Mouse (Mus musculus): ENCODE measurements around the gene Cdon. TPM values are rescaled to one million over a fixed set of nuclear protein-coding genes. Genes with fewer than 3 reads are reported as not detected.
A peak's percentile ranks its signal among the peaks of the same experiment; 100 is the strongest.

The Cdon gene
- total and polyA plus RNA-seq, 3 experiments, result 6.0 to 10.2 (median 9.7) TPM

GRCm38 (mm10) chr9:35400398-35400797, 20.5 kb upstream of the Cdon start:
- Histone ChIP-seq H3K4me3 (no peak overlapping the region; the same call in 1 of the 2 replicates), H3K27ac (no peak overlapping the region), H3K9ac (ENCODE audit: low read depth, low read length) (no peak overlapping the region), H3K79me2 (replicated peaks; ENCODE audit: control insufficient read depth, insufficient read depth, low read length) (no peaks in the 10 kb centered on the region), H3K27me3 (ENCODE audit: control insufficient read depth, insufficient read depth, low read length) (no peaks in the 10 kb centered on the region), H3K36me3 (ENCODE audit: control insufficient read depth, insufficient read depth, low read length) (no peaks in the 10 kb centered on the region), H3K4me1 (ENCODE audit: control insufficient read depth, insufficient read depth, low read length) (no peaks in the 10 kb centered on the region)
- WGBS, result 9% methylated on average over 7 of the region's 7 CpGs
- no peak for TF ChIP-seq EP300 (IDR thresholded peaks at IDR 0.05; ENCODE audit: insufficient read depth, low read depth, low read length)
- TF ChIP-seq CTCF (IDR thresholded peaks at IDR 0.05), result no peak
- no peak for TF ChIP-seq POLR2A (IDR thresholded peaks at IDR 0.05; ENCODE audit: insufficient read depth, low read depth, low read length)
- intact Hi-C loops (cut with DNase I), result no loop called here
- DNase-seq, result peak in 1 of 2 experiments; percentile 38

- no peak overlapping the region for H3K27ac ChIP-seq
- intact Hi-C loops (cut with DNase I), result no loop called here
- no peaks in the 10 kb centered on the region for H3K27me3 ChIP-seq (ENCODE audit: control insufficient read depth, insufficient read depth, low read length)
- H3K4me1 ChIP-seq (ENCODE audit: control insufficient read depth, insufficient read depth, low read length), result no peaks in the 10 kb centered on the region
- H3K4me3 ChIP-seq, result no peak overlapping the region
- H3K9ac ChIP-seq (ENCODE audit: low read depth, low read length), result no peak overlapping the region
- no peak for DNase-seq
- no peaks in the 10 kb centered on the region for H3K36me3 ChIP-seq (ENCODE audit: control insufficient read depth, insufficient read depth, low read length)
- TF ChIP-seq POLR2A (IDR thresholded peaks at IDR 0.05; ENCODE audit: insufficient read depth, low read depth, low read length), result no peak
- TF ChIP-seq EP300 (IDR thresholded peaks at IDR 0.05; ENCODE audit: insufficient read depth, low read depth, low read length), result no peak
- no peak for TF ChIP-seq CTCF (IDR thresholded peaks at IDR 0.05)
- 17% methylated on average over 9 of the region's 9 CpGs for WGBS
- no peaks in the 10 kb centered on the region for H3K79me2 ChIP-seq (replicated peaks; ENCODE audit: control insufficient read depth, insufficient read depth, low read length)
These were observed 20.1 kb upstream of the Cdon start for GRCm38 (mm10) chr9:35400831-35401230.

DNA sequence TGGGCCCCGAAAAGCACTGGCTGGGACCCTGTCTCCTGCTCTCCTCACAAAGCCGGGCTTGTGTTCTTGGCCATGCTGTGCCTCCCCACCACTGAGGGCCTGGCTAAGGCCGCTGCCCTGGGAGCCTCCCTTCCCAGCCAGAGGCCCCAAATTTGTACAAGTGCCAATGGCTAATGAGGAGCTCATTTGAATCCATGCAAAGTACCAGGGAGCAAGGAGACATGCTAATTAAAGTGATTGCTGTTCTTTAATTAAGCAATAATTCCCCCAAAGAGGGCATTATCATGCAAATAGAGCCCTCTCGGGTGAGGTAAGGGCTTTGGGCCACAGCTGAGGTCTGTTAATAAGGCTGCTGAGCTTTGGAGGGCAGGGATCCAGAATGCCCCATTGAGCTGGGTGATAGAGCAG, 18.3 kb upstream of the Cdon start:
- no peaks in the 10 kb centered on the region for H3K36me3 ChIP-seq (ENCODE audit: control insufficient read depth, insufficient read depth, low read length)
- no peaks in the 10 kb centered on the region for H3K27me3 ChIP-seq (ENCODE audit: control insufficient read depth, insufficient read depth, low read length)
- TF ChIP-seq POLR2A (IDR thresholded peaks at IDR 0.05; ENCODE audit: insufficient read depth, low read depth, low read length) (no peak), EP300 (IDR thresholded peaks at IDR 0.05; ENCODE audit: insufficient read depth, low read depth, low read length) (no peak), CTCF (IDR thresholded peaks at IDR 0.05) (no peak)
- no peak for DNase-seq
- H3K9ac ChIP-seq (ENCODE audit: low read depth, low read length), result no peak overlapping the region
- 81% methylated on average over 4 of the region's 4 CpGs for WGBS
- no peaks in the 10 kb centered on the region for H3K79me2 ChIP-seq (replicated peaks; ENCODE audit: control insufficient read depth, insufficient read depth, low read length)
- no peak overlapping the region for H3K27ac ChIP-seq
- intact Hi-C loops (cut with DNase I), result no loop called here
- no peak overlapping the region for H3K4me3 ChIP-seq
- H3K4me1 ChIP-seq (ENCODE audit: control insufficient read depth, insufficient read depth, low read length), result no peaks in the 10 kb centered on the region

DNA sequence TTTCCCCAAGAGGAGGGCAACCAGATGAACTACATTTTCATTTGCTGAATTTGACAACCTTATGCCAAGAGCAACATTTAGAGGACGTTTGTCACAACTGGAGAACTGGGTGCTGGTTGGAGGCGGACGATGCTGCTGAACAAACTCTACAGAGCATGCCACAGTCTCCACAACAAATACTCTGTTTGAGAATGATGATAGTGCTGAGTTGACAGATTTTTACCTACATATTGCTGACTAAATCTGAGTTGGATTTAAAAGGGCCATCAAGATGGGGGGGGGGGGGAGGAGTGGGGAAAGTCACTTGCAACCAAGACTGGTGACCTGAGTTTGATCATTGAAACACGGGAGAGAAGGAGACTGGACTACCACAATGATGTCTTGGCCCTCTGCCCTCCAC, 17.4 kb upstream of the Cdon start:
- Histone ChIP-seq H3K36me3 (ENCODE audit: control insufficient read depth, insufficient read depth, low read length) (no peaks in the 10 kb centered on the region), H3K4me3 (no peak overlapping the region), H3K27ac (no peak overlapping the region), H3K27me3 (ENCODE audit: control insufficient read depth, insufficient read depth, low read length) (no peaks in the 10 kb centered on the region), H3K79me2 (replicated peaks; ENCODE audit: control insufficient read depth, insufficient read depth, low read length) (no peaks in the 10 kb centered on the region), H3K4me1 (ENCODE audit: control insufficient read depth, insufficient read depth, low read length) (no peaks in the 10 kb centered on the region), H3K9ac (ENCODE audit: low read depth, low read length) (no peak overlapping the region)
- 75% methylated on average over 4 of the region's 4 CpGs for WGBS
- TF ChIP-seq CTCF (IDR thresholded peaks at IDR 0.05), result no peak
- no peak for TF ChIP-seq EP300 (IDR thresholded peaks at IDR 0.05; ENCODE audit: insufficient read depth, low read depth, low read length)
- TF ChIP-seq POLR2A (IDR thresholded peaks at IDR 0.05; ENCODE audit: insufficient read depth, low read depth, low read length), result no peak
- intact Hi-C loops (cut with DNase I), result no loop called here
- DNase-seq, result no peak

DNA sequence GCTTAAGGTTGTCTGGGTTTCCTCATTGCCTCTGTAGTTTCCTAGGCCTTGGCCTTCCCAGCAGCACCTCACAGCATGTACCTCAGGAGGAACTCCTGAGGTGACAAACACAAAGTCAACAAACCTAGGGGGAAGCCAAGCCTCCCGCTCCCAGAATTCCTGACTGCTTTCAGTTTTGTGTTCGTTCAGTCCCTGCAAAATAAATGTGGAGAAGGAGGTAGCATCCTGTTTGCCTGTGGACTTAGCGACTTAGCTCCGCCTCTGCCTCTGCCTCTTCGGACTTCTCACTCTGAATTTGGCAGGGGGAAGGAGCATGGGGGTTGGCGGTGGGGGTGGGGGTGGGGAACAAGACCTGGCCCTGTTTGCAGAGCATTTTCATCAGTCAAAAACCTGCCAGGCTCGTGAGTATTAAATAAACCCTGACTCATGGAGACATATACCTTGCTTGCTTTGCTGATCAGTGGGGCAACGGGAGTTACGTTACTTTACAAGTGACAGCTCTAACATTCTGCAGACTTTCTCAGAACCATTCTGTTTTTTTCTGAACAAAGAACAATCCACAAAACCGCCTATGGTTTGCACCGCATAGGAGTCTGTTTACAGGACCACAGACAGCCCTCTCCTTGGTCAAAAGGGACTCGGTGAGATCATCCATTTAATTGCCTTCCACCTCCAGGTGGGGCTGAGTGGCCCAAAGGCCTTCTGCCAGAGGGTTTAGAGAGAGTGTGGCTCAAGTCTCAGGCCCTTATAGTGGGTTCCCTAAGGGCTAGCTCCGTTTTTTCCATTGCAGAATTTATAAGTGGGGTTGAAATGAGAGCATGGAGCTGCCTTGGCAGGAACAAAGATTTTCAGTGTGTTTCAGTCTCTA, 15.7 kb upstream of the Cdon start:
- Histone ChIP-seq H3K27ac (no peak overlapping the region), H3K4me3 (no peak overlapping the region), H3K9ac (ENCODE audit: low read depth, low read length) (no peak overlapping the region), H3K27me3 (ENCODE audit: control insufficient read depth, insufficient read depth, low read length) (no peaks in the 10 kb centered on the region), H3K36me3 (ENCODE audit: control insufficient read depth, insufficient read depth, low read length) (no peaks in the 10 kb centered on the region), H3K4me1 (ENCODE audit: control insufficient read depth, insufficient read depth, low read length) (no peaks in the 10 kb centered on the region), H3K79me2 (replicated peaks; ENCODE audit: control insufficient read depth, insufficient read depth, low read length) (no peaks in the 10 kb centered on the region)
- DNase-seq, result no peak
- TF ChIP-seq CTCF (IDR thresholded peaks at IDR 0.05), result no peak
- no peak for TF ChIP-seq POLR2A (IDR thresholded peaks at IDR 0.05; ENCODE audit: insufficient read depth, low read depth, low read length)
- TF ChIP-seq EP300 (IDR thresholded peaks at IDR 0.05; ENCODE audit: insufficient read depth, low read depth, low read length), result no peak
- intact Hi-C loops (cut with DNase I), result no loop called here
- 26% methylated on average over 13 of the region's 13 CpGs for WGBS

DNA sequence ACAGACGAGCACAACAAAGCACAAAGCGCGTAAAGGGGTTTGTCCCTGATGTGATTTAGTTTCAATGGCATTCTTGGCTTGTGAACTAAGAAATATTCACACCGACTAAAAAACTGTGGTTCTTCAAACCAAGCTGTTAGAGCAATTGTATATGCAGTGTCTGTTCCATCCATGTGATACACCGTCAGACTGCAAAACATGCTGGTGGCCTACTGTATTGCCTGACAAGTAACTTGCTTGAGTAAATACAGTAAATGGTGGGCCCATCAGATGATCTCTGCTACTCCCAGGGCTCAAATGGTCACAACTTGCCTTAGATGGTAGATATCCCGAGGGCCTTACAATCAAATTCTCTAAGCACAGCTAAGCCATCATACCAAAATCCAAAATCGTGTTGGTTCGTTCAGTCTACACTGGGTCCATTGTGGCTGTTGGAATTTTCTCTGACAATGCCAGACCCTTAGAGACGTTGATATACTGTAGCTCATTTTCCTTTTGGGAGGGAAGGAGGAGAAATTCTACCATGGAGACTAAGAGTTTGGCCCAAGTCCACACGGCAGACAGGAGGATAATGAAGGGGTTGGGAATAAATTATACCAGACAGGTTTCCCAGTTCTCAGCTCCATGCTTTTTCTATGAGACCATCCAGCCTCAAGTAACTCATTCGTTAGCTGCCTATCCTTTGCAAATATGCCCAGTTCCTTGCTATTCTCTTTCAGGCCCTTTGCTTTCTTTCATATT, 9.5 kb upstream of the Cdon start:
- no peaks in the 10 kb centered on the region for H3K36me3 ChIP-seq (ENCODE audit: control insufficient read depth, insufficient read depth, low read length)
- H3K79me2 ChIP-seq (replicated peaks; ENCODE audit: control insufficient read depth, insufficient read depth, low read length), result no peaks in the 10 kb centered on the region
- H3K27me3 ChIP-seq (ENCODE audit: control insufficient read depth, insufficient read depth, low read length), result no peaks in the 10 kb centered on the region
- WGBS, result 85% methylated on average over 11 of the region's 11 CpGs
- H3K27ac ChIP-seq, result no peak overlapping the region
- H3K9ac ChIP-seq (ENCODE audit: low read depth, low read length), result no peak overlapping the region
- H3K4me3 ChIP-seq, result no peak overlapping the region
- TF ChIP-seq CTCF (IDR thresholded peaks at IDR 0.05) (no peak), EP300 (IDR thresholded peaks at IDR 0.05; ENCODE audit: insufficient read depth, low read depth, low read length) (no peak), POLR2A (IDR thresholded peaks at IDR 0.05; ENCODE audit: insufficient read depth, low read depth, low read length) (no peak)
- H3K4me1 ChIP-seq (ENCODE audit: control insufficient read depth, insufficient read depth, low read length), result no peaks in the 10 kb centered on the region
- DNase-seq, result no peak
- intact Hi-C loops (cut with DNase I), result no loop called here
